Mouse (Mus musculus) layer of hippocampus, postnatal 36 days (tissue): ENCODE measurements at regions not wholly inside any gene's neighbourhood (a gene's known extent, or its start where the extent isn't known, plus 50 kb on each side); places are given as distances from the start of the nearest gene placed in this dataset.
"Not testable (repeated sequence)": the region's sequence is repeated elsewhere in the genome, so short reads cannot be mapped to it uniquely, and the experiment has no call there.

ENCODE experiments used
- DNase-seq, 2 experiments: peaks; one replicate each; pipeline ENCODE4 v3.0.0; 2022

DNA sequence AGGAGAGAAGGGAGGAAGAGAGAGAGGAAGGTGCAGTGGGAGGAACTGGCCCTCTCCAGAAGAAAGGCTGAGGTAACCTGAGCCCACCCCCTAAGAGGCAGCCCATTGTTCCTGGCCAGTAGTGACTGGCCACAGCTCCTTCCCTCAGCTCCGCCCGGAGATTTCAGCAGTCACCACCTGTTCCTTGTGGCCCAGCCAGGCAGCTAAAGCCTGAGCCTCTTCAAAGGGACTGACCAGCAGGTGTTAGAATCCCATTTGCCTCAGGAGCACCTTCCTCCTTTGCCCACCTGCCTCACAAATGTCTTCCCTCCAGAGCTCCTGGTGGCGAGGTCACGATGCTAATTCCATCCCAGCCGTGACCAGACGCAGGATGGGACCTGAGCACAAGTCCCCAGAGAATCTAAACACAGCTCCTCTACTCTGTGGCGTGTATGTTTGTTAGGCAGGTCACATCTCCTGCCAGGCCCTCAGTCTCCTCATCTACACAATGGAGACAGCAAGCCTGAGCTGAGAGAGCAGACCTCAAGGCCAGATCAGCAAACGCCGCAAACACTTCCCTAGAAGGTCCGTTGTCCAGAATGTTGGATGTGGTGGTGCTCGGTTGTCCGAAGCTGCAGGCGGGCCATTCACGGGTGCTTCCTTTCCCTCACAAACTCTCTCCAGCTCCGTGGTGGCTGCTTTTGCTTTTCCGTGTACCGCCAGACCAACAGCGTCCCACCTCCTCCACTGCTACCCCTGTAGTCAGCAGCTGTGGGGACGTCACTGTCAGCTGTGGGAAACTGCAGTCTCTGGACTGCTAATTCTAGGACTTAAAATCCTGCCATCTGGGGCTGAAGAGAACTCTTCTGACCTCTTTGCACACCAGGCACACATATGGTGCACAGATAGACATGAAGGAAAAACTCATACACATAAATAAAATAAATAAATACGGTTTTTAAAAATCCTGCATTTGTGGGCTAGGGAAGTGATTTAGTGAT lies 145.8 kb upstream of the Rad23b start:
- DNase-seq: no peak

- no peak for DNase-seq
These were observed 143.6 kb upstream of the Rad23b start for GRCm38 (mm10) chr4:55206226-55206625.

DNA sequence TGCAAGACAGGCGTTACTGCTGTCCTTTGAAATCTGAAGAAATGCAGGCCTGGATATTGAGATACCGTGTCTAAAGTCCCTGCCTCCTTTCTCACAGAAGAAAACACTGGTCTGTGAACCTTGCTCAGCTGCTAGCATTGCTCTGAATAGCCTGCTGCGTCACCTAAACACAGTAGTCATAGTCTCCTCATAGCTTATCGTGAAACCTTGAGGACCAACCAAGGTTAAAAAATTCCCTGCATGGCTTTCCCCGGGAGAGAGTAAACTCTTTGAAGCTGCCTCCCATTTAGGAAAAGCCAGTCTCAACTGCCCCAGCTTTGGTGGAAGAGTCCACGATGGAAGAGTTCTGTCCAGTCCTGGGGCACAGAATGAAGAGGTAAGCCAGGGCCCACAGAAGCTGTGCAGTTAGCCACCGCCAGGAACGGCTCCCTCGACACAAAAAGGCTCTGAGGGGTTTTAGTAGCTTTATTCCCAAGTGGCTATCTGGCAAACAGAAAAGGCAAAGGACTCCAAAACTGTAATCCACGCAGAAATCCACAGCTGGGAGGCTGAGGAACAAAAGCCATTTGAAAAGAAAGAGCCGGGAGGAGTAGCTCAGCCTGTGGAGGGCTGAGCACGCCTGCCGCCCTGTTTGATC lies 142.0 kb upstream of the Rad23b start:
- DNase-seq: no peak

DNA sequence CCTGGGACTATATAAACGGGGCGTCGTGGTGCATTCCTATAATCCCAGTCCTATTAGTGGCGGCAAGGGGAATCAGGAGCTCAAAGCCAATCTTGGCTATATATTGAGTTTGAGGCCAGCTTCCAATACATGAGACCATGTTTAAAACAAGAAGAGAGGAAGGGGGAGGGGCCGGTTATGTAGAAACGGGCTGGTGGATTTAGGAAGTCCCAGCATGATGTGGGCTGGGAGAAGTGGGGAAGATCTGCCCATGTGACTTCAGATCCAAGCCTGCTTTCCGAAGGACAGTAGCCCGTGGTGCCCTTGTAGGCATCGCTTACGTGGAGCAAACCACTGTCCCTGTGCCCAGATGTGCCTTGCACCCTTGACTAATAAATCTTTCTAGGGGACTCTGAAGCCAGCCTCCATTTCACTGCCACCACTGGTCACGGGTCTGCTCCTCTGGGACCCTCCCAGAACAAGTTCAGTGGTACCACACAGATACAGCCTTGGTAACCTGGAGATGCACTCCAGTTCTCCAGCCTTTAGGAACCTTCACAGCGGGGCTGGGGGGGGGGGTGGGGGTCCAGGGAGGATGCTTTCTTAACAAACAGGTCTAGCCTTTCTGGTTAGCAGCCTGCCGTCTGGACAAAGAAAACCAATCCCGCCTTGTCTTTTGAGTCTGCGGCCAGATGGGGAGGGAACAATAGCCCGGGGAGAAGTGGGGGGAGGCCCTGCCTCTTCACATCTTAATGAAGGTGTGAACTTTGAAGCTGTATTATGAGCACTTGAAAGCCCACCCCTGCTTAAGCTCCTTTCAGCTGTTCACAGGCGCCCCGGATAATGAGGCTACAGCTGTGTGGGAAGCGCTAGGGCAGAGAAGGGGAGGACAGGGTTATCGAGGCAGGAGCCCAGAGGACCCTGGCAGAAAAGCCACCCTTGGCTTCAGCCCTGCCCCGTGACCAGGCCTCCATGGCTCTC lies 141.2 kb upstream of the Rad23b start:
- peak in 1 of 2 experiments; percentile 29 for DNase-seq

GRCm38 (mm10) chr4:55215425-55216174 lies 134.2 kb upstream of the Rad23b start:
- no peak for DNase-seq

DNA sequence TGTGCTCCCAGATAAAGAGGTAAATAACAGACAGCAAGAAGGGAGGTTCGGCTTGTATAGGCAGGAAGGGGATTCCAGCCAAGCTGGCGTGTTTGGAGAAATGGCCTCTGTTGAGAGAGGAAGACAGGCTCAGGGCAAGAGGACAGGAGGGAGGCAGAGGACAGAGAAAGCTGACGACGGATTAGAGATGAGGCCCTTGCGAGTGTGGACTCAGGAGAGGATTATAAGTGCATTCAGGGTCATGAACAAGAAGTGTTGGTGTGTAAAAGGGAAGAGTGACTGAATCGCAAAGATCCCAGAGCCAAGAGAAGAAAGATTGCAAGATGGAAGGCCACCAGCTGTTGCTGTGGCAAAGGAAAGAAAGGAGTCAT lies 133.7 kb upstream of the Rad23b start:
- no peak for DNase-seq

DNA sequence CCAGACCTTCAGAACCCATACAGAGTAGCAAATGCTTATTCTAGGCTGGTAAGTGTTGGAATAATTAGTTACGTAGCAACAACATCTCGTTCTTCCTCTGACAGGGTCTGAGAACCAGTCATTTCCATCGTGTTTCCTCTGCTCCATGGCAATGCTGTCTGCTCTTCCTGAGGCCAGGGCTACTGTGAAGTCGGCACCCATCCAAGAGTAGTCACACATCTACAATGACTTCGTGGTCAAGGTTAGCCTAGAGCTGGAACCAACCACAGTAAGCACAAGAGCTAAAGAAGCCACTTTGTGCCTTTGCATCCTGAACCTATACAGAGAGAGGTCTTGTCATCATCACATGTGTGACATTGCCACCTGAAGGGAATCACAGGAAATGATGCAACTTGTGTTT lies 124.1 kb upstream of the Rad23b start:
- DNase-seq: no peak

DNA sequence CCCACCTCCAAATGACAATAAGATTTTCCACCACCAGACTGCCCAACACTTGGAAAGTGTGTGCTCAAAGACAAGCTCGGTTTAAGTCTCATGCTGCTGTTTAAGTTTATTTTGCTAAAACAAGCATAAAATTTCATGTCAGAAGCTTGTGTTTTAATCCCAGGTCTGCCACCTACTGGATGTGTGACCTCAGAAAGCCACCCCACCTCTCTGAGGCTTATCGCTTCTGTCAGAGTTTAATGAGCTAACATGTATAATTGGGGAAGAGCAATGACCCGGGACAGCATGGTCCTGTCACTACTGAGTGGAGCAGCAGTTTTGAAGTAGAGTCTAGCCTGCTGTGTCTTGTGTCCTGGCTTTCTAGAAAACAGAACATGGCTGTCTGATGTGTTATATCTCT lies 122.4 kb upstream of the Rad23b start:
- no peak for DNase-seq

DNA sequence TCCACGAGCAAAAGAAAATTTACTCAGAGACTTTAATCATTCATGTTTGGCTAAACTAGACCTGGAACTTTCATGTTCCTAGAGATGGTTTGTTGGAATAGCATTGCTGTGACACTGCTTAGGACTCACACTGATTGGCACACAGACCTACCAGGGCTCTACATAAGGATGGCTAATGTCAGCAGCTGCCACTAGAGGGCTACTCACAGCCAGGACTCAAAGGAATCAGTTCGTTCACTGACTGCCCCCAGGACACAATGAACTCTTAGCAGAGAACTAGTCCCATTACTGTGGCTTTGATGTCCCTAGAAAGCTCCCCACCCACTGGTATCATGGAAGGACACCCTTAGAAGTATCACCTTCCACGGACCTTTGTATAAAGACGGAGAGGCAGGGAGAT lies 118.3 kb upstream of the Rad23b start:
- no peak for DNase-seq

DNA sequence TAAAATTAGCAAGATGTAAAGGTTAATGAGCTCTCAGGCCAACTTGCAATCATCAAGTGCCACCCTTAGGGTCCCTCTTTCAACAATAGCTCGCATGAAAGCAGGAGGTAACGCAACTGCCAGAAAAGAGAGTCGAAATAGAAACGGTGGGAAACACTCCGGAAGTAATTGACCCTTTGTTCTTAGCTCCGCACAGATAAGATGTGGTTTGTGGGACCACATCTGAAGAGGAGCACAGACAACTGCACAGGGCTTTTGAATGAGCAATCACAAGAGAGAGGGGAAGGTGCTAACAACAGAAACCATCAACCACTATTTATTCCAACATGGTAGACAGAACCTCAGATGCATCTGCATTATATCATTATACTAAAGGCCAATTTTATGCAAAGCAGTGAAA lies 112.0 kb upstream of the Rad23b start:
- no peak for DNase-seq

- peak; percentile 73 to 77 for DNase-seq
These were observed 109.4 kb upstream of the Rad23b start for GRCm38 (mm10) chr4:55240450-55240849.

GRCm38 (mm10) chr4:55242331-55242730 lies 107.5 kb upstream of the Rad23b start:
- DNase-seq: no peak

GRCm38 (mm10) chr4:55243091-55244058 lies 106.5 kb upstream of the Rad23b start:
- DNase-seq: no peak

GRCm38 (mm10) chr4:55245789-55246188 lies 104.1 kb upstream of the Rad23b start:
- DNase-seq: no peak

DNA sequence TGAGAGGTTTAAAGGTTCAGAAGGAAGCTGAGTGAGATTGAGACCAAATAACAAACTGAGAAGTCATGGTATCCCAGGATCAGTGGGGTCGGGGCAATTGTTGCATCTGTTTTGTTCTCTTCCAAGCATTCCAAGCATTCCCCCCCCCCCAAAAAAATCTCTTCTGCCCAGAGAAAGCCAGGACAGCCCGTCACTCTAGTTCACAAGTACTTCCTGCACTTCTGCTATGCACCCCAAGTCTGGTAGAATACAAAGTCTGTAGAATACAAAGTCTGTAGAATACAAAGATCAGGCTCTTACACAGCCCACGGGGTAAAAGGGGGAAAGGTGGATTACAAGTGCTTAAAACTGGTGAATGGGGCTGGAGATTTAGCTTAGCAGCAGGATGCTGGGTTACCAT lies 99.5 kb upstream of the Rad23b start:
- DNase-seq: no peak

GRCm38 (mm10) chr4:55251546-55251945 lies 98.3 kb upstream of the Rad23b start:
- DNase-seq: no peak

DNA sequence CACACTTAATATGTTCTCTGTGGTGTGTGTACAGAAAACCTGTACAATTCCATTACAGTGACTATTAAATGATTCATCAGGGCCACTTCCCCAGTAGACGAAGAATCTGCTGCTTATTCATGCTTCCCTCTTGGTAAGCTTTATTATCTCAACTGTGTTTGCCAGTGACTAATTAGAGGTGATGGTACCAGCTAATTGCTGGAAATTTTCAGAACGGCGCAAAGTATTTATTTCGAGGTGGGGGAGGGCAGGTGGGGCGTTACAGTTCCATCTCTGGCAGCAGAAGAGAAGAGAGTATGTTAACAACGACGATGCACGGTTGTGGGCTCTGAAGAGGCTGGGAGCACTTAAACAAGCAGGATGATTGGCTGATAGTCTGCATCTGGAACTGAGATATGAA lies 96.1 kb upstream of the Rad23b start:
- DNase-seq: no peak

DNA sequence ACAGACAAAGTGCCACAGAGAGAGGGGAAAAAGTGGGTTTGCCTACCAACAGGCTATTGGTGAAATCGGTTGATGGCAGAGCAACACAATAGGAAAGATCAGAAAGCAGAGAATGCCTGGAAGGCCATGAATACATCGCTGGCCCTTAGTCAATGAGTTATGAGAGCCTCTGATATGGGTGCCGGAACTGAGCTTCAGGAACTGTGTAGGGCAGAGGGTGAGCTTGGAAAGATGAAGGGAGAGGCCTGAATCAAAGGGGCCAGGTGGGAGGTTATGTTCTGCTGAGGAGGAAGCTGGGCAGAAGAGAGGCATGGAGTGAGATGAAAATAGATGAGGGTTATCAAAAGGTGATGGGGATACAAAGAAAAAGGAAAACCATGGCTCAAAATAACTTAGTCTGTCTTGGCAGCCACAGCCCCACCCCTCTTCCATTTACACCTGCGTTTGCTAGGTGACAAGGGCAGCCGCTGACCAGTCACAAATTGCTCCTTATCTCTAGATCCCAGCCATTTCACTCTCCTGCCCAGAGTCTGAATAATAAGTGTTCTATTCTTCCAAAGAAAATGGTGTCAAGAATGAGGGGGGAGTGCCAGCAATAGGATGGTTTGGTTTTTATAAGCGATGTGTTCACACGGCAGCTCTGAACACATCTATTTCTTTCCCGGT lies 77.7 kb upstream of the Rad23b start:
- no peak for DNase-seq

DNA sequence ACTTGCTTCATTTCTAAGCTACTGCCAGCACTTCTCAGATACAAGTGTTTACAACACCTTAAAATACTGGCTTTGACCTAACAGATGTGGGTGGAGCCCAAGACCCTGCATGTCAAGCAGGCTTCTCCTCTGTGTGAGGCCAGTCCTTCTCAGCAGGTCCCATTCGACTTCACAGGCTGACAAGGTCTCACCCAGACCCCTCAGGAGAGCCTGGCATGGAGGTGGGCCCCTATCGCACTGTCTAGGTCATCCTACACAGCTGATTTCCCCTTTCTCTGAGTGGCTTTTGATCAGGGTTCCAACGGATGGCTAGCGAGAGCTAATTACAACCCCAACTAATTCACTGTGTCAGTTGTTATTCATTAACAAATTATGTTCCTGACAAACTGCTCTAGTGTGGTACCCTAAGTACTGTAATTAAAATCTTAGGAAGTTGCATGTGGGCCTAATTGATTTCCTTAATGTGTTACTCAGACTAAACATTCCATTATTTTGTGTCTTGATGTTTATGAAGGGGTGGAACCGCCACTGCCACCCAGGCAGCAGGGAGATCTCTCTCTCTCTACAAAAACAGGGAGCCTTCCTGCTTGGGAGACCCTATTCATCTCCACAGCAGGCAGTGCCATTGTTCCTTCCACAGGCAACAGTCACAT lies 73.4 kb upstream of the Rad23b start:
- DNase-seq: no peak

DNA sequence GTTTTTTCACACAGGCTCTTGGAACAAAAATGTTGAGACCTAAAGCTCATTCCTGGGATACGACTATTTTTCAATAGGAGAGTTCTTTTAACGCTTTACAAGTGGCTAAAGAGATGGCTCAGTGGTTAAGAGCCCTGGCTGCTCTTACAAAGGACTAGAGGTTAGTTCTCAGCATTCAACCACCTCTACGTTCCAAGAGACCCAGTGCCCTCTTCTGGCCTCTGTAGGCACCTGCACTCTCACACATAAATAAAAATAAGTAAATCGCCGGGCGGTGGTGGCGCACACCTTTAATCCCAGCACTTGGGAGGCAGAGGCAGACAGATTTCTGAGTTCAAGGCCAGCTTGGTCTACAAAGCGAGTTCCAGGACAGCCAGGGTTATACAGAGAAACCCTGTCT lies 70.5 kb upstream of the Rad23b start:
- not testable (repeated sequence) for DNase-seq
